Mouse (Mus musculus) cerebellum, postnatal 14 days (tissue): Measurements from ENCODE around the gene Zfp568.
"Not testable (repeated sequence)": the region's sequence is repeated elsewhere in the genome, so short reads cannot be mapped to it uniquely, and the experiment has no call there.

Experiments used
- DNase-seq, 2 experiments: peaks; one replicate each; pipeline ENCODE4 v3.0.0; 2021; ENCODE audit warnings: mixed read lengths in 2 of 2

Gene Zfp568

GRCm38 (mm10) chr7:29983690-29984380 lies at the start of gene Zfp568:
Zfp568 (plus strand) TSS chr7:29983955.
- peak; percentile 94 for DNase-seq

GRCm38 (mm10) chr7:29938856-29939255 lies 44.9 kb upstream of the Zfp568 start:
- DNase-seq = no peak

GRCm38 (mm10) chr7:29941027-29941426 lies 42.7 kb upstream of the Zfp568 start:
- DNase-seq = no peak

GRCm38 (mm10) chr7:29942740-29943139 lies 41.0 kb upstream of the Zfp568 start:
- DNase-seq = no peak

- no peak for DNase-seq
Observed at GRCm38 (mm10) chr7:29943720-29944119, 40.0 kb upstream of the Zfp568 start.

GRCm38 (mm10) chr7:29944201-29944600 lies 39.6 kb upstream of the Zfp568 start:
- DNase-seq = no peak

- no peak for DNase-seq
Observed at GRCm38 (mm10) chr7:29953086-29953485, 30.7 kb upstream of the Zfp568 start.

GRCm38 (mm10) chr7:29953513-29954401 lies 30.0 kb upstream of the Zfp568 start, which contains the start of gene Zfp74:
Zfp74 (minus strand) TSS chr7:29954089.
- peak; percentile 83 to 86 for DNase-seq

GRCm38 (mm10) chr7:29954731-29955130 lies 29.0 kb upstream of the Zfp568 start:
- peak; percentile 53 to 72 for DNase-seq

GRCm38 (mm10) chr7:29956257-29956656 lies 27.5 kb upstream of the Zfp568 start:
- DNase-seq = no peak

GRCm38 (mm10) chr7:29958125-29958724 lies 25.5 kb upstream of the Zfp568 start:
- no peak for DNase-seq

- DNase-seq = no peak
Observed at GRCm38 (mm10) chr7:29959004-29959403, 24.8 kb upstream of the Zfp568 start.

- DNase-seq = not testable (repeated sequence)
Observed at GRCm38 (mm10) chr7:29965115-29965810, 18.5 kb upstream of the Zfp568 start.

GRCm38 (mm10) chr7:29970686-29971085 lies 13.1 kb upstream of the Zfp568 start:
- DNase-seq = no peak

GRCm38 (mm10) chr7:29980761-29981160 lies 3.0 kb upstream of the Zfp568 start:
- DNase-seq = no peak

GRCm38 (mm10) chr7:29981455-29981854 lies 2.3 kb upstream of the Zfp568 start:
- DNase-seq = peak in 1 of 2 experiments; percentile 12

GRCm38 (mm10) chr7:29981860-29982259 lies 1.9 kb upstream of the Zfp568 start:
- DNase-seq = no peak

GRCm38 (mm10) chr7:29982341-29982740 lies 1.4 kb upstream of the Zfp568 start:
- DNase-seq = no peak

GRCm38 (mm10) chr7:29982931-29983330 lies 824 bp upstream of the Zfp568 start:
- peak; percentile 32 to 42 for DNase-seq

GRCm38 (mm10) chr7:29983340-29983689 lies 440 bp upstream of the Zfp568 start:
- DNase-seq = no peak

- no peak for DNase-seq
Observed at GRCm38 (mm10) chr7:29986101-29986500, 2.3 kb downstream of the Zfp568 start.

GRCm38 (mm10) chr7:29987551-29987950 lies 3.8 kb downstream of the Zfp568 start:
- DNase-seq = no peak

- no peak for DNase-seq
Observed at GRCm38 (mm10) chr7:29989031-29989430, 5.3 kb downstream of the Zfp568 start.
